18 mouse cellular contexts compared by ENCODE assay signal in genomic region chr2:146049339-146049738, GRCm38 (mm10).
DNase-seq lines count a peak whose midpoint lies in the region; ATAC-seq and TF ChIP-seq lines count a peak whose summit lies in the region.
"Had no signal": no experiment of that assay in that cellular context is flagged by ENCODE, and none has a peak within 500 bp of the region (broad histone marks: within the 10 kb centered on the region; RNA-seq: fewer than 3 reads in every experiment).

No protein-coding gene starts in this region.

- no peak overlapping the region for H3K4me3 ChIP-seq in hindbrain, embryonic 10.5 days
- no peak overlapping the region for H3K4me3 ChIP-seq in hindbrain, embryonic 16.5 days (ENCODE audit: low read length)
- no peak overlapping the region for H3K4me3 ChIP-seq in midbrain, postnatal 0 days (ENCODE audit: low read depth, low read length)
- no peak overlapping the region for H3K4me3 ChIP-seq in midbrain, embryonic 13.5 days (replicated peaks)
- H3K4me3 ChIP-seq in MEL (ENCODE audit: control insufficient read depth in 1 of 2, insufficient read depth in 1 of 2, low read depth in 2 of 2, low read length in 2 of 2) = no peak overlapping the region
- H3K4me3 ChIP-seq: erythroblast, embryonic 14.5 days; forebrain, embryonic 15.5 days; hindbrain, embryonic 13.5 days; limb, embryonic 15.5 days; neural tube, embryonic 12.5 days had no signal

- 87% methylated on average over 5 of the region's 5 CpGs for WGBS in hindbrain, embryonic 10.5 days
- WGBS in hindbrain, embryonic 16.5 days = 86% methylated on average over 5 of the region's 5 CpGs
- WGBS in midbrain, postnatal 0 days = 89% methylated on average over 5 of the region's 5 CpGs
- WGBS in midbrain, embryonic 13.5 days = 96% methylated on average over 5 of the region's 5 CpGs

- ATAC-seq in hindbrain, embryonic 16.5 days = no peak
- no peak for ATAC-seq in midbrain, postnatal 0 days (ENCODE audit: low FRiP score)
- no peak for ATAC-seq in midbrain, embryonic 13.5 days
- ATAC-seq: forebrain, embryonic 15.5 days had no signal

- no peaks in the 10 kb centered on the region for H3K36me3 ChIP-seq in hindbrain, embryonic 10.5 days
- no peaks in the 10 kb centered on the region for H3K36me3 ChIP-seq in hindbrain, embryonic 16.5 days (ENCODE audit: control insufficient read depth, insufficient read depth, low read length)
- no peaks in the 10 kb centered on the region for H3K36me3 ChIP-seq in midbrain, postnatal 0 days (ENCODE audit: insufficient read depth, low read length)
- H3K36me3 ChIP-seq in midbrain, embryonic 13.5 days = no peaks in the 10 kb centered on the region
- no peaks in the 10 kb centered on the region for H3K36me3 ChIP-seq in MEL (ENCODE audit: control insufficient read depth in 1 of 2, insufficient read depth in 2 of 2, low read length in 2 of 2)
- H3K36me3 ChIP-seq: forebrain, embryonic 15.5 days; hindbrain, embryonic 13.5 days; limb, embryonic 15.5 days; neural tube, embryonic 12.5 days had no signal

- no peaks in the 10 kb centered on the region for H3K27me3 ChIP-seq in hindbrain, embryonic 10.5 days (ENCODE audit: insufficient read depth, poor library complexity, severe bottlenecking)
- no peaks in the 10 kb centered on the region; the same call in 1 of the 2 replicates for H3K27me3 ChIP-seq in hindbrain, embryonic 16.5 days (replicated peaks; ENCODE audit: control insufficient read depth, insufficient read depth, low read length)
- no peaks in the 10 kb centered on the region for H3K27me3 ChIP-seq in midbrain, postnatal 0 days (ENCODE audit: insufficient read depth, low read length)
- peaks cover 3% of the 10 kb centered on the region; the same call in 1 of the 2 replicates for H3K27me3 ChIP-seq in midbrain, embryonic 13.5 days
- H3K27me3 ChIP-seq in MEL (ENCODE audit: control insufficient read depth in 1 of 2, insufficient read depth in 2 of 2, low read length in 2 of 2) = no peaks in the 10 kb centered on the region
- H3K27me3 ChIP-seq: forebrain, embryonic 15.5 days; limb, embryonic 15.5 days had no signal

- peak overlapping the region; percentile 51; the same call in 1 of the 2 replicates for H3K27ac ChIP-seq in hindbrain, embryonic 10.5 days
- no peak overlapping the region for H3K27ac ChIP-seq in hindbrain, embryonic 16.5 days (ENCODE audit: low read depth, low read length)
- no peak overlapping the region for H3K27ac ChIP-seq in midbrain, postnatal 0 days (ENCODE audit: low read depth, low read length)
- H3K27ac ChIP-seq in midbrain, embryonic 13.5 days = no peak overlapping the region
- H3K27ac ChIP-seq in MEL (ENCODE audit: control insufficient read depth, low read depth, low read length) = no peak overlapping the region
- H3K27ac ChIP-seq: forebrain, embryonic 15.5 days; hindbrain, embryonic 13.5 days; limb, embryonic 15.5 days; neural tube, embryonic 12.5 days had no signal

- no peaks in the 10 kb centered on the region for H3K79me2 ChIP-seq in MEL (ENCODE audit: control insufficient read depth, insufficient read depth, low read length, poor library complexity)

- H3K4me1 ChIP-seq in hindbrain, embryonic 10.5 days (replicated peaks) = peaks cover 18% of the 10 kb centered on the region
- peaks cover 6% of the 10 kb centered on the region for H3K4me1 ChIP-seq in hindbrain, embryonic 16.5 days (ENCODE audit: control insufficient read depth, insufficient read depth, low read depth, low read length)
- H3K4me1 ChIP-seq in midbrain, postnatal 0 days (ENCODE audit: insufficient read depth, low read length) = no peaks in the 10 kb centered on the region
- H3K4me1 ChIP-seq in midbrain, embryonic 13.5 days (replicated peaks) = peaks cover 28% of the 10 kb centered on the region
- H3K4me1 ChIP-seq in MEL (ENCODE audit: control insufficient read depth in 1 of 2, insufficient read depth in 2 of 2, low read length in 2 of 2) = no peaks in the 10 kb centered on the region
- H3K4me1 ChIP-seq: limb, embryonic 15.5 days had no signal

- no peak overlapping the region for H3K9ac ChIP-seq in hindbrain, embryonic 16.5 days (ENCODE audit: low read depth, low read length)
- H3K9ac ChIP-seq in midbrain, postnatal 0 days (replicated peaks; ENCODE audit: low read length, poor library complexity, severe bottlenecking) = no peak overlapping the region
- H3K9ac ChIP-seq in midbrain, embryonic 13.5 days (replicated peaks) = no peak overlapping the region
- no peak overlapping the region for H3K9ac ChIP-seq in MEL (ENCODE audit: control insufficient read depth, low read depth, low read length, poor library complexity, severe bottlenecking)
- H3K9ac ChIP-seq: forebrain, embryonic 15.5 days; hindbrain, embryonic 13.5 days; limb, embryonic 15.5 days; neural tube, embryonic 12.5 days had no signal

- no peak for DNase-seq in hindbrain, embryonic 10.5 days (ENCODE audit: low spot score)
- DNase-seq in midbrain, postnatal 0 days (ENCODE audit: low spot score) = no peak
- no peak for DNase-seq in MEL (ENCODE audit: low read depth, low spot score)
- peak; percentile 26 for DNase-seq in mesoderm, embryonic 11.5 days (ENCODE audit: low read depth, low spot score)
- DNase-seq in gastrocnemius, adult 8-10 months (ENCODE audit: low spot score in 2 of 2) = no peak
- no peak for DNase-seq in layer of hippocampus, adult 9-10 months (ENCODE audit: low spot score)
- DNase-seq: cerebellum, postnatal 36 days; kidney, adult 11 months; kidney, postnatal 14 days; right cerebral cortex, postnatal 14 days; thymus, postnatal 36 days had no signal

- TF ChIP-seq POLR2A in MEL (IDR thresholded peaks at IDR 0.05; ENCODE audit: control insufficient read depth in 1 of 2, insufficient read depth in 1 of 2, low read depth in 1 of 2, low read length in 2 of 2, poor library complexity in 1 of 2) = no peak

- TF ChIP-seq CTCF in midbrain, postnatal 0 days (IDR thresholded peaks at IDR 0.05) = peak; percentile 44
- TF ChIP-seq CTCF in MEL (IDR thresholded peaks at IDR 0.05 in 2 of 3, conservative IDR thresholded peaks at IDR 0.05 in 1 of 3; ENCODE audit: control insufficient read depth in 1 of 3, insufficient read depth in 1 of 3, low read depth in 2 of 3, low read length in 3 of 3, poor library complexity in 1 of 3, severe bottlenecking in 1 of 3) = peak in 1 of 3 experiments; percentile 5; a peak in 1 of 6 replicates

- TF ChIP-seq RAD21 in MEL (IDR thresholded peaks at IDR 0.05; ENCODE audit: low read depth, low read length) = peak; percentile 16

- H3K4me2 ChIP-seq in hindbrain, embryonic 16.5 days (ENCODE audit: low read length) = no peak overlapping the region
- no peak overlapping the region for H3K4me2 ChIP-seq in midbrain, postnatal 0 days (ENCODE audit: low read depth, low read length, poor library complexity, severe bottlenecking)
- no peak overlapping the region for H3K4me2 ChIP-seq in midbrain, embryonic 13.5 days (replicated peaks)
- H3K4me2 ChIP-seq: forebrain, embryonic 15.5 days; hindbrain, embryonic 13.5 days; limb, embryonic 15.5 days; neural tube, embryonic 12.5 days had no signal

- TF ChIP-seq EP300 in MEL (IDR thresholded peaks at IDR 0.05; ENCODE audit: low read depth in 1 of 2, low read length in 2 of 2) = no peak

- no peaks in the 10 kb centered on the region for H3K9me3 ChIP-seq in hindbrain, embryonic 10.5 days
- H3K9me3 ChIP-seq in hindbrain, embryonic 16.5 days (ENCODE audit: control insufficient read depth, low read length) = no peaks in the 10 kb centered on the region
- no peaks in the 10 kb centered on the region for H3K9me3 ChIP-seq in midbrain, postnatal 0 days (ENCODE audit: low read length)
- H3K9me3 ChIP-seq in midbrain, embryonic 13.5 days = no peaks in the 10 kb centered on the region
- no peaks in the 10 kb centered on the region for H3K9me3 ChIP-seq in MEL (replicated peaks; ENCODE audit: insufficient read depth, low read length)
- H3K9me3 ChIP-seq: forebrain, embryonic 15.5 days; hindbrain, embryonic 13.5 days; limb, embryonic 15.5 days; neural tube, embryonic 12.5 days had no signal

TF ChIP-seq in MEL, 35 proteins besides CTCF, POLR2A, EP300 and RAD21:
- TF ChIP-seq TAL1 (IDR thresholded peaks at IDR 0.05; ENCODE audit: low read length) (no peak), SIN3A (IDR thresholded peaks at IDR 0.05; ENCODE audit: low read length) (no peak), USF2 (IDR thresholded peaks at IDR 0.05; ENCODE audit: borderline replicate concordance in 1 of 2, insufficient read depth in 1 of 2, low read depth in 1 of 2, low read length in 2 of 2) (no peak), MAX (IDR thresholded peaks at IDR 0.05; ENCODE audit: low read length) (no peak), KAT2A (conservative IDR thresholded peaks at IDR 0.05; ENCODE audit: low read depth, low read length) (no peak), RCOR1 (IDR thresholded peaks at IDR 0.05; ENCODE audit: low read depth, low read length) (no peak), SMC3 (IDR thresholded peaks at IDR 0.05; ENCODE audit: low read depth, low read length) (peak; percentile 23)
